Mouse (Mus musculus) heart, postnatal 36 days (tissue): ENCODE measurements around the gene Kcnj10. TPM values are rescaled to one million over a fixed set of nuclear protein-coding genes. Genes with fewer than 3 reads are reported as not detected.

Experiments
- DNase-seq, 2 experiments: peaks; one replicate each; pipeline ENCODE4 v3.0.0; 2021 to 2022
- intact Hi-C: fragments of 180-260 bp; cut with DNase I; formaldehyde crosslinking; loops from one replicate; pipeline ENCODE4 v1.15.1; 2025
- total RNA-seq, 2 experiments: library from RNA; stranded (reverse); gene quantifications; 2 replicates each; pipeline ENCODE4 v1.2.3; 2021

Kcnj10 gene
- total RNA-seq, 2 experiments from 2014 or later: 0.05 to 0.11 TPM

GRCm38 (mm10) chr1:172328461-172328860, 12.5 kb upstream of the Kcnj10 start:
- intact Hi-C loops: loop anchor here (5.0 kb wide), 1 partner anchor 1069 kb away; no protein-coding TSS in a partner anchor
- no peak for DNase-seq

DNA sequence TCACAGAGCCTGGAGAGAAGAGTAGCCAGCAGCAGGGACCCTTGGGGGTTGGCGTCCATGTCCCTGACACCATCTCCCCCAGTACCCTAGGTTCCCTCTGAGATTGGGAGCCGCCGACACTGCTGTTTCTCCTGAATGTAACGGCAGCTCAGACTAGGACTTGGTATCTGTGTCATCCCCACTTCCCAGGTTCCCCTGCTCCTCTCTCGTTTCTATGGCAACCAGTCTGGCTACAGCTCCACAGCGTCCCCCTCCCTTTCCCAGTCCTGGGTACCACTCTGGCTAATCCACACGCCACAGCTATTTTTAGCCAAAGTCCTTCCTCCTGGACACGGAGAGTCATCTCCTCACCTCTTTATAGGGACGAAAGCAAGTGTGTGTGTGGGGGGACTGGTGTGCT, 11.9 kb upstream of the Kcnj10 start, which contains the start of gene Kcnj9:
Gene Kcnj9, minus strand, starts transcription at position 188 of the 400 bp plus-strand sequence.
- intact Hi-C loops: loop anchor here (5.0 kb wide), 1 partner anchor 1068 kb away; no protein-coding TSS in a partner anchor
- DNase-seq: no peak

- intact Hi-C loops: loop anchor here (5.0 kb wide), 1 partner anchor 1068 kb away; no protein-coding TSS in a partner anchor
- DNase-seq: no peak
Measured at GRCm38 (mm10) chr1:172329616-172330015, 11.4 kb upstream of the Kcnj10 start.

GRCm38 (mm10) chr1:172331422-172331947, 9.5 kb upstream of the Kcnj10 start:
- intact Hi-C loops: no loop called here
- no peak for DNase-seq

GRCm38 (mm10) chr1:172332925-172333324, 8.1 kb upstream of the Kcnj10 start:
- intact Hi-C loops: no loop called here
- no peak for DNase-seq

DNA sequence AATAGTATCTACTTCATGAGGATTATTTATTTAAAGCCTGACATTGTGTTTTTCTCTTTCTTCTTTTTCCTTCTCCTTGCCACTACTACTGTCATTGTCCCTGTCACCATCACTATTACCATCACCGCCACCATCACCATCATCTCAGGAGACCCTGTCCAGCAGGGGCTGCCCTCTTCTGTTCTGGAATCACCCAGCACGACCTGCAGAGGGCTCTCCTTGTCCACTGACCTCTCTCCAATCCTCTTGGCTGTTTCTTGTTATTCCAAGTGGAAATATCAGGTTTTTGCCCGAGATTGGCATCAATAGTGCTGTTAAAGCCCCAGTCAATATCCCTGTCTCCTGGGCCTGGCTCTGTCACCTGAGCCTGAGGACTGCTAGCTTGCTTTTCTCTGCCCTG, 7.5 kb upstream of the Kcnj10 start:
- intact Hi-C loops: no loop called here
- no peak for DNase-seq

- intact Hi-C loops: no loop called here
- DNase-seq: no peak
Measured at GRCm38 (mm10) chr1:172335804-172336203, 5.2 kb upstream of the Kcnj10 start.

GRCm38 (mm10) chr1:172337411-172338185, 3.4 kb upstream of the Kcnj10 start:
- DNase-seq: no peak
- intact Hi-C loops: no loop called here

DNA sequence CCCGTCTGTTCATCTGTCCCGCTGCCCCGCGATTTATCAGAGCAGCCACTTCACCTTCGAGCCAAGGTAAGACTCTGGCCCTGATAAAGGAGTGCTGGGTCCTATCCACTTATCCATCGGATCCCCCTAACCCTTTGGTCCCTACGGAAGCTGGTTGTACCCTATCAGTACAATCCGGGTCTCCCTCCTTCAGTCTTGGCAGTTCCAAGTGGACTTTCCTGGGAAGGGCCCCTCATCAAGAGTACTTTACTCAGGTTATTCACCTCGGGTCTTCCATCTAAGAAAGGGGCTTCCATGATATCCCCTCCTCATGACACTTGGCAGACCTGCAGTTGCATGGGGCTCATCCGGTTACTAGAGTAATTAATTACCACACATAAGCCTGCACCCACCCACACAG, 376 bp downstream of the Kcnj10 start:
- intact Hi-C loops: no loop called here
- DNase-seq: no peak

DNA sequence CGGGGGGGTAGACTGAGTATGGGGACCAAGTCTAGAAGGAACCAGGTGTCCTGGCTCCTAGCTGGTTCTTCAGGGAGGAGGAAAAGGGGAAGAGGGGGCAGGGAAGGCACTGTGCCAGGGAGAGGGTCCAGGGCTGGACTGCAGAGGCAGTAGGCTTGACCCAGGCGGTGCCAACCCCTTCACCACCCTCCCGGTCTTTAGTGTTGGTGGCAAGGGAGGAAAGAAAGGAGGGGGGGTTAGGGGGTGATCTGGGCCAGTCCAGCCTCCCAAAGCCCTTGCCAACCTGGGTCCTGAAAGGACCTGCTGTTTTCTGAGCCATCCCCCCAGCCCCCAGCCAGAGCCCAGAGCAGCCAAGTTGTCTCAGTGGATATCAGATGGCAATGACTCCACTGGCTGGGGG, 1.7 kb downstream of the Kcnj10 start:
- intact Hi-C loops: no loop called here
- no peak for DNase-seq

DNA sequence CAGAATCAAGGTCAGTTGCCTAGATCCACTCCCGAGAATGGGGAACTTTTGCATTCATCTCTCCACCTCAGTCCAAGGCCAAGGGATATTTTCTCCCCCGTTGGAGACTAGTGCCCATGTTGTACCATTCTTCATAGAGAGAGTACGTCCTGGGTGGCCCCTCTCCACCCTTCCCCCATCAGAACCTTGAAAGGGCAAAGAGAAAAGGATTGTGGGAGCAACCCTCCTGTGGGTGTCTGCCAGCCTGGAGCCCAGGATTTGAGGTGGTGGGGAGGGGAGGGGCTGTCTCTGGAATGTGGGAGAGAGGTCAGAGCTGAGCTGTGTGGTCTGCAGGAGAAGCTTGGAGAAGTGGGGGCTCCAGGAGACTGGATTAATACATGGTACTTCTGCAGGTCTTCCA, 2.9 kb downstream of the Kcnj10 start:
- DNase-seq: no peak
- intact Hi-C loops: no loop called here

DNA sequence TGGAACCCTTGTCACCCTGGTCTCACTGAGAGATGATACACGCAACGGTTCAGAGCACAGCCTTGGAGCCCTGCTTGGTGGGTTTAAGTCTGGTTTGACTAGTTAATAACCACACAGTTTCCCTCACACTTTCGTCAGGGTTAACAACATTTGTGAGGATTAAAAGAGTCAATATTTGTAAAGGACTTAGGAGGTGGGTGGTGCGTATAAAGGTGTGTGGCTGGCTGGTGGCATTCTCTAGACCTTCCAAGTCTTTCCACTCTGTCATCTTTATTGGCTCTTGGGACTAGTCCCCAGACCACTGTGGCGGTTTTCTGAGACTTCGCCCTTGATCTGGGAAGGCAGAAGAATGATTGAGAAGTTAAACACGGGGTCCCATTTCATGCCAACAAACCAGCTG, 3.8 kb downstream of the Kcnj10 start:
- intact Hi-C loops: no loop called here
- DNase-seq: no peak

GRCm38 (mm10) chr1:172346707-172347106, 5.7 kb downstream of the Kcnj10 start:
- intact Hi-C loops: no loop called here

DNA sequence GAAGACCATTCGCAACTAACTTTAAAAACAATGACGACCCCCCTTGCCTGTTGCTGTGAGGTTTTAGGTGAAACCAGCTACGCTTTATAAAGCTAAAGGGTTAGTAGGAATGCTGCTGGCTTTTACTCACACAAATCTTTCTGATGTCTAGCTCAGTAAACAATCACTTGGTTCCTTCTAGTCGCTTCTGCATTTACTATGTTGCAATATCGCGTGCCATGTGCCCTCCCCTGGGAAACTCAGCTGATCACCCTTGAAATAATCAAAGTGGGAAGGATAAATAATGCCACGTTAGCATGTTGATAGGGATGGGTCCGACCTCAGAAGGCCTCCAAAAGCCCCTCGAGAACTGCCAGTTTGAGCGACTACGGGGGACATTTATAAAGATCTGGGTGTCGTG, 6.4 kb downstream of the Kcnj10 start:
- intact Hi-C loops: no loop called here

More at GRCm38 (mm10) chr1:172346707-172347106, 5.7 kb downstream of the Kcnj10 start:
- no peak for DNase-seq

DNA sequence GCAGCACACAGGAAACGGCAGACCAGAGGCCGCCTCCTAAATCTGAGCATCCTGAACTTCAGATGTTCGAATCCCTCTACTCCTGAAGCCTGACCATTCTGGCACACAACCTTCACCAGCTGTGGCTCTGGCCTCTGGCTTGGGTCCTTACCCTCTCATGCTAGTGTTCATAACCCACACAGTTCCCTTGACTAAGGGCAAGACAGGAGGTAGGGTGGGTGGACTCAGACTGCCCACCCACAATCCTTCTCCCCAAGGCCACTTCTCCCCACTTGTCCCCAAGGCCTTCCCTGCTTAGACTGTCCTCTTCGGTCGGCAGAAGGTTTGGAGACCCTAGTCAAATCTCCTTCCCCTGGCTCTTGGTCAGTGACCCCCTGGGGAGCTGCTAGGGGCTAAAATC, 8.5 kb downstream of the Kcnj10 start:
- intact Hi-C loops: no loop called here
- DNase-seq: no peak

More for the DNA sequence above, 6.4 kb downstream of the Kcnj10 start:
- DNase-seq: no peak

DNA sequence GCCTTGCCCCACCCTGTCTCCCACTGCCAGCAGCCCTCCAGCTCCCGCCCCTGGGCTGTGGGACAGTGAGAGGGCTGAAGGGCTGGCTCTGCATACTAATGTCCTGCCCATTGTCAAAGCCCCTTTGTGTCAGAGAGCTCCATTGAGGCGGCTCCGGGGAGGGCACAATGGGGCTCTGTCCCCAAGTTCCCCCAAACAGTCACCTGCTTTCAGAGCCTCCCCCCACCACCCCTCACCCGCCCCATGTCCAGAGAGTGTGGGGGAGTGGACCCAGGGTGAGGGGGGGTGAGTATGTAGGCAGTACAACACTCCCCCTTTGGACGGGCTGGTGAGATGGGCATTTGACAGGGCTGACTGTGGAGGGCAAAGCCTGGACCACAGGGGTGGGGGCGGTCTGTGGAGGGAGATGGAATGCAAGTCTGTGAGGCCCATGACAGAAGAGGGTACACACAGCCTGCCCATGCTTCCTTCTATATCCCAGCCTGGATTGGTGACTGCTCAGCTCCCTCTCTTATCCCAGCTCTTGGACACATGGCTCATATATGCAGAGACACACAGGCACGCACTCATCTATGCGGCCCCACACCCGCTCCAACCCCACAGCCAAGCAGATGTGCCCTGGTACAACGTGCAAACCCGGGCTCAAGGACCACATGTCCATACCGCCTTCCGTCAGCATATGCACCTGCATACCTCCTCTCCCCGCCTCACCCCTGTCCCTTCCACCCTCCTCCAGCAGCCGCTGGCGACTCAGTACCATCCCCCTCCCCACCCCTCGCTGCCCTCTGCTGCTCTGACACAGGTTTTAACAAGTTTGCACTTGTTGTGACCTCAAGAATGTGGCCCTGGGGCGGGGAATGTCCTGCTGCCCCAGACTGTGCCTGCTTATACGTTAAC, 9.2 kb downstream of the Kcnj10 start:
- intact Hi-C loops: no loop called here
- DNase-seq: no peak

GRCm38 (mm10) chr1:172352001-172352400, 11.0 kb downstream of the Kcnj10 start:
- intact Hi-C loops: no loop called here
- DNase-seq: no peak

DNA sequence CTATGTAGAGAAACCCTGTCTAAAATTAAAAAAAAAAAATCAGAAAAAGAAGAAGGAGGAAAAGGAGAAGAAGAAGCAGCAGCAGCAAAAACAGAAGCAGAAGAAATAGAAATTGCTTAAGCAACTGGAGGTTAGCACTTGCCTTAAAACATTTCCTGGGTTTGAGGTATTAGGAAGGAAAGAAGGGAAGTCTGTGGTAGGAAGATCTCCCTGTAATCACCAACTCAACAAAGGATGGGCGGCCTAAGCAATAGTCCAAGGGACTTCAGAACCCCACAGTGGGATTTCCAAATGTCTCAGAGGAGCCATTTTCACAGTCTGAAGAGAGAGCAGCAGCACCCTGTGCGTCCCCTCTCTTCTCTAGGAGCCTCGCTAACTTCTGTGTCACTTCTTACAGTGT, 11.4 kb downstream of the Kcnj10 start:
- DNase-seq: no peak
- intact Hi-C loops: no loop called here

GRCm38 (mm10) chr1:172355336-172355735, 14.3 kb downstream of the Kcnj10 start:
- intact Hi-C loops: no loop called here
- no peak for DNase-seq

DNA sequence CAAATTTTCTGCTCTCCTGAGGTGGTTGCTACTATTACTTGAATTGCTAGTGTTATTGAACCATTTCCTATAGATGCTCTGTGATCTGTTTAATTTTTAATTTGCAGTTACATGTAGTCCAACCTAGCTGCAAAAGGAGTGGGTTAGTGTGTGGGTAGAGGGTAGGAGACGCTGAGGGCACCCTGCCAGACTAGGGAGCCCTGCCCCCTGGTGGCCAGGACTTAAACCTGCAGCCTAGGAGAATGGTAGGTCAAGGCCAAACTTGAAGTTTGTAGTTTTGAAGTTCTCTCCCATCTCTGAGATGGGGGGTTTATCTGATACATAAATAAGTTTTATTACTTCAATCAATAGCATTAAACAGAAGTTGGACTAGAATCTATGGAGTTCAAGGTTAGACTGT, 16.5 kb downstream of the Kcnj10 start:
- intact Hi-C loops: loop anchor here (1.0 kb wide), 1 partner anchor 310 kb away; no protein-coding TSS in a partner anchor
- peak; percentile 62 to 78 for DNase-seq

- DNase-seq: no peak
- intact Hi-C loops: no loop called here
Measured at GRCm38 (mm10) chr1:172358341-172358740, 17.3 kb downstream of the Kcnj10 start.
